Mouse (Mus musculus) common myeloid progenitor, adult 5-6 weeks (primary cell): Measurements from ENCODE around the gene Olfr1247. TPM values are rescaled to one million over a fixed set of nuclear protein-coding genes. Genes with fewer than 3 reads are reported as not detected.
"Not testable (repeated sequence)": the region's sequence is repeated elsewhere in the genome, so short reads cannot be mapped to it uniquely, and the experiment has no call there.

ENCODE experiments used
- ATAC-seq: replicated peaks from 2 replicates; pipeline ENCODE4 v1.8.0; 2016; ENCODE audit warnings: low read depth, mild to moderate bottlenecking, moderate TSS enrichment, inconsistent platforms; ENCODE audit not compliant: poor library complexity, severe bottlenecking
- total RNA-seq: library from RNA; stranded (forward); fragments of 200-1000, 187-1606 nt; gene quantifications from 2 replicates; pipeline ENCODE4 v1.2.3, GENCODE M21; 2017

Gene Olfr1247
- not detected in 2 replicates for total RNA-seq

DNA sequence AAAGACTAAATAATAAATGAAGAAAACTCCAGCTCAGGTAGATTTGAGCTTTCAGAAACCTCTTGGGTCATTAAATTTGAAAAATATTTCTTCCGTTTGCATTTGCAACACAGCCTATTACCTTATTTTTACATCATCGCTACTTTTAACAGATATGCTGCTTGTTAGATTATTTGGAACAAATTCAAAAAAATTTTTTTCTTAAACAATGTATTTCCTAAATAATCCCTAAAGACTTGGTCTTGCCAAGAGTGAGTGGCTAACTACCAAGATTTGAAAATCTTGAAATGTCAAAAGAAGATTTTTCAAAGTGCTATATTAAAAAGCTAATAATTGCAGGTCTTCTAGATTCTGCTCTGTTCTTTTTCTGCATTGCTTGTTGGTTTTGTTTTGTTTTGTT, at the start of gene Olfr1247:
Gene Olfr1247 (minus strand): TSS at position 101 of the 400 bp plus-strand sequence.
- no peak for ATAC-seq

DNA sequence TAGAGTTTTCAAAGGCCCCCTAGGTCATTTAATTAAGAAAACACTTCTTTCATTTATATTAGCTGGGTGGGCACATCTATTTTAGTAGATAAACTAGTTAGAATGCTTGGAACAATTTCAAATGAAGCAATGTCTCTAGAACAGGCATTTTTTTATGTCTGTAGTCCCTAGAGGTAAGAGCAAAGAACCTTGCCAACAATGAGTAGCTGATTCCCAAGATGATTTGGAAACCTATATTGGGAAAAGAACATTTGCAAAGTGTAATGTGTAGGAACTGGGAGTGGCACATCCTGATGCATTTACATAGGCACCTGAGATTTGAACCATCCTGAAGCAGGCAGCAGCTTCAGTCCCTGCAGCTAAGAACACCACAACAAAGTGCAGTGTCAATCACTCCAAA, 47.4 kb upstream of the Olfr1247 start, which contains the start of gene Olfr1250:
Gene Olfr1250 (minus strand): TSS at position 101 of the 400 bp plus-strand sequence.
- ATAC-seq: no peak

GRCm38 (mm10) chr2:89634883-89635282, 21.0 kb upstream of the Olfr1247 start, which contains the start of gene Olfr1249:
Gene Olfr1249 (minus strand): TSS chr2:89634983.
- ATAC-seq: no peak

DNA sequence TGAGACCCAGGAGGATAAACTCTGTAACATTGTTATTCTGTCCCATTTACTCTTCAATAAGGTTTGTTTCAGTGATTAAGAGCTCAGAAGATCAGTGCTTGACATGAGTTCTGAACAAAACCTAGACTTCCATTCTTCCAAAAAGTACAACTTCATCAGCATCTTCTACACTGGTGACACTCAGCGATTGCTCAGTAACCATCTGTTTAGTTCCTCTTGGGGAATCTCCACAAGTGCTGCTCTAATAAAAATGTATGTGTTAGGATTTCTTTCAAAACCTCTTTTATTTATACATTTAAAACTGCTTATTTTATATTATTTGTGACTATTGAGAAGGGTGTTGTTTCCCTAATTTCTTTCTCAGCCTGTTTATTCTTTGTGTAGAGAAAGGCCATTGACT, 4.2 kb upstream of the Olfr1247 start, which contains the start of gene Olfr1248:
Gene Olfr1248 (minus strand): TSS at position 101 of the 400 bp plus-strand sequence.
- ATAC-seq: not testable (repeated sequence)

GRCm38 (mm10) chr2:89593057-89593456, 20.9 kb downstream of the Olfr1247 start, which contains the start of gene Olfr1246:
Gene Olfr1246 (minus strand): TSS chr2:89593157.
- ATAC-seq: no peak

DNA sequence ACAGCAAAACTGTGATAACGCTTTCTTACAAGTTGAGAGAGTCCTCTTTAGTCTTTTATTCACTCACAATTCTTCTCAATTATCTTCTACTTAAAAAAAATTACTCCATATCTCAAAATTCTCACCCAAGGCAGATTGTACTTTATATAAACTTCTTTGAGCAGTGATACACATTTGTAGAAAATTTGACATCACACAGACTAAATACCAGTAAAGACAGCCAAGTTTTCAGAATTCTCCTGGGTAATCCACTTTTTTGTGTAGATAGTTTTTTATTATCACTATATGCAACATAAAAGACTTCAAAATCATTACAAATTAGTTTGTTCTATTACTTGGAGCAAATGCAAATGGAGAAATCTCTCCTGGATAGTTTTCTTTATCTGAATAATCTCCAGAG, 35.6 kb downstream of the Olfr1247 start, which contains the start of gene Olfr1245:
Gene Olfr1245 (minus strand): TSS at position 101 of the 400 bp plus-strand sequence.
- no peak for ATAC-seq

GRCm38 (mm10) chr2:89562706-89563105, 51.2 kb downstream of the Olfr1247 start:
- not testable (repeated sequence) for ATAC-seq

Other genes starting within 250 kb of the Olfr1247 start
- not detected in 2 replicates for gene Olfr1234, start 249.3 kb downstream of the Olfr1247 start, total RNA-seq
- gene Olfr1238, start 204.5 kb downstream of the Olfr1247 start, total RNA-seq: not detected in 2 replicates
- gene Olfr1239, start 193.7 kb downstream of the Olfr1247 start, total RNA-seq: not detected in 2 replicates
- not detected in 2 replicates for gene Olfr1240, start 171.1 kb downstream of the Olfr1247 start, total RNA-seq
- gene Olfr1241, start 127.0 kb downstream of the Olfr1247 start, total RNA-seq: not detected in 2 replicates
- not detected in 2 replicates for gene Olfr1242, start 115.8 kb downstream of the Olfr1247 start, total RNA-seq
- not detected in 2 replicates for gene Olfr1243, start 82.6 kb downstream of the Olfr1247 start, total RNA-seq
- gene Olfr1245, start 35.7 kb downstream of the Olfr1247 start, total RNA-seq: not detected in 2 replicates
- gene Olfr1246, start 21.0 kb downstream of the Olfr1247 start, total RNA-seq: not detected in 2 replicates
- gene Olfr1248, start 4.1 kb upstream of the Olfr1247 start, total RNA-seq: not detected in 2 replicates
- not detected in 2 replicates for gene Olfr1249, start 20.9 kb upstream of the Olfr1247 start, total RNA-seq
- gene Olfr1250, start 47.3 kb upstream of the Olfr1247 start, total RNA-seq: not detected in 2 replicates
- gene Olfr1251, start 57.8 kb upstream of the Olfr1247 start, total RNA-seq: not detected in 2 replicates
- gene Olfr1252, start 110.9 kb upstream of the Olfr1247 start, total RNA-seq: not detected in 2 replicates
- not detected in 2 replicates for gene Olfr1253, start 143.0 kb upstream of the Olfr1247 start, total RNA-seq
- not detected in 2 replicates for gene Olfr1254, start 179.5 kb upstream of the Olfr1247 start, total RNA-seq
- not detected in 2 replicates for gene Olfr1255, start 197.9 kb upstream of the Olfr1247 start, total RNA-seq
- gene Olfr1256, start 227.4 kb upstream of the Olfr1247 start, total RNA-seq: not detected in 2 replicates
- not detected in 2 replicates for gene Olfr48, start 234.1 kb upstream of the Olfr1247 start, total RNA-seq